Mouse (Mus musculus) embryonic fibroblast, embryonic 13.5 days (primary cell): ENCODE measurements around the gene Capn10.

ENCODE experiments used
- CTCF ChIP-seq: IDR thresholded peaks from 2 replicates; pipeline ENCODE4 v1.5.1; 2011; ENCODE audit warnings: mild to moderate bottlenecking, control low read depth, low read length, moderate library complexity, borderline replicate concordance; ENCODE audit not compliant: insufficient read depth
- POLR2A ChIP-seq: IDR thresholded peaks from 2 replicates; pipeline ENCODE4 v1.6.1; 2011; ENCODE audit warnings: low read depth, mild to moderate bottlenecking, control low read depth, low read length, moderate library complexity

DNA sequence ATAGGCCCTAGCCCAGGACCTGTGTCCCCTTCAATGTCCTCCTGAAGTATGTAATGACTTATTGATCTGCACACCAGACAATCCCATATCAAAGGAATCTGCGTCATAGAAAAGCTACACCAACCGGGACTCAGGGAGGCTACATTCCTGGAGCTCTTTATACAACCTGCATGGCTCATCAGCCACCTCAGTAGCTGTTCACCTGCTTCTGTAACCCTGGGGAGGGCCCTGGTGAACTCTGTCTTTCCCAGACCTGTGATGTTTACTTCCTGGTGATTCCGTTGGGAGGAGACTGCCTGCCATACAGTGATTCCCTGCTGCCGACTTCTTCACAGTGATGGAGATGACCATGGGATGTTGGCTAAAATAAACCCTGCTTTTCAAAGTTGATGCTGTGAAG lies 54.7 kb downstream of the Capn10 start:
- TF ChIP-seq CTCF: no peak
- TF ChIP-seq POLR2A: no peak
